Mouse (Mus musculus): ENCODE measurements around the gene Fam155a.
A peak's percentile ranks its signal among the peaks of the same experiment; 100 is the strongest.

The Fam155a gene

DNA sequence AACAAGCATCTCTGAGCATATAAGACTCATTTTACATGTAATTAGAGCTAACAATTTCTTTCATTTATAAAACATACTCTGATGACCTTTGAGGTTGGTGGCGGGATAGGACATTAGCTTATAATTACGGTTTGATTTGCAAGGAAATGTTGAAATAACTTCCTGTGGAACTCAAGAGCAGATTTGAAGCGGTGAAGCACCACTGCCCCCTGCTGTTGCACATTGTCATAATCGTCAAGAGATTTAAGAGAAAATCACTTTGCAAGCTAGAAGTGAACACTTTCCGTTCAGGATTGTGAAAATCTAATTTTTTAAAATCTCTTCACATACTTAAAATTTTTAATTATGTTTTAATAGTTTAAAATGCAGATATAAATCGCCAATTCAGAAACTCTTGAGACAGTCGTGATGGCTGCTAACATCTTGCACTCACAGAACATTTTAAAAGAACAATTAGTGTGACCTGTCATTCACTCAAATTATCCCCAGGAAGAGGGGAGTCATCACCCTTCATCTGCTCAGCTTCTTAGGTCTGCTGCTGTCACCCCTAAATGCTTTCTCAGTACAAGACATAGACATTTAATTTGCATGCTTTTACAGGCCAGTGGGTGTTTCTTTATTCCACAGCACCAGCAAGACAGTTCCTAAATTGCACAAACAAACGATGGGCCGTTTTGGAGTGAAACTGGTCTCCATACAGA, 595.9 kb downstream of the Fam155a start:
- DNase-seq (ENCODE audit: low read depth) = peak; percentile 13

DNA sequence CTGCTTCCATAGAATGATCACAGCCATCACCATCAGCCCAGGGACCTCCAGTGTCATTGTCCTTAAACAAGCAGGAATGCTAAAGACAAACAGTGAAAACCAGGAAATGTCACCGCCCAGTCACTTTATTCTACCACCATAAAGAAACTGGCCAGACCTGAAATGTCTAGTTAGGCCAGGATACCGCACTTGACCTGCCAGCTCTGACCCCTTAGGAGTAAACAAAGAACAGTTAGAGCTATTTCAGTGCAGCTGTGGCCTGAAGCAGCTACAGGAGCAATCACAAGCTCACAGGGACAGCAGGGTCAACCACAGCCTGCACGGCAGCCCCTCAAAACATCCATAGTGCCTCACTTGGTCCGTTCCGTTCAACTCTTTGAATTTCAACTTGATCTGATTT, 599.1 kb downstream of the Fam155a start:
- DNase-seq (ENCODE audit: low read depth) = no peak

DNA sequence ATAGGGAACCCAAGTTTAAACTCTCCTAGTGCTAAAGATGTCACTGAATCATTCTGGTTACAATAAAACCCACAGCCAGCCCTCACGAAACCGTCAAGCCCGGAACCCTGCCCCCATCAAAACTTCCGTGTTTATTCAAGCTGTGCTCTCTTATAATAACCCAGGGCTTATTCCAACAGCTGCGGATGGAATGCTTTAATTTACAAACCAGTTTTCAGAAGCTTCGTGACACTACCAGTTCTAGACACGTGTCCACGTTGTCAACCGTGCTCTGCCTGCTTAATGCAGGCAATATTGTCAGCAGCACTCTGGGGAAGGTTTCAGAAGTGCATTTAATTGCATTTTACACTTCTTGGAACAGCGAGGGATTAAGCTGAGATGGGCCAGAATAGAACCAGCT, 603.0 kb downstream of the Fam155a start:
- DNase-seq (ENCODE audit: low read depth) = no peak

DNA sequence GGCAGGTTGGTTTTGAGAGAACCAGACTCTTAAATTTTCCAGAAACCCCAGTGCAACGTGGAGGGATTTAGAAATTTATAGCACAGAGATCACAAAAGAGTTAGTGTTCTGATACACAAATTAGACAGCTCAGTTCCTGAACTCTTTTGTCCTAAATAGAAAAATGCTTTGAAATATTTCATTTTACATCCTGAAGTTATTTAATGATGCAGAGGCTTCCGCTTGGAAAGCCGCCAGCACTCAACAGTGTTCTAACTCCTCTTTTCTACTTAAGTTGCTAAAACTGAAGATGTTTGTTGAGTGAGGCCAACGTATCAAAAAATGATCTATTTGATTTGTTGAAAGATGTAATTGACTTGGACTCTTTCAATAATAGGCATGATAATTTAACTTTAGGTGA, 609.4 kb downstream of the Fam155a start:
- DNase-seq (ENCODE audit: low read depth) = no peak

DNA sequence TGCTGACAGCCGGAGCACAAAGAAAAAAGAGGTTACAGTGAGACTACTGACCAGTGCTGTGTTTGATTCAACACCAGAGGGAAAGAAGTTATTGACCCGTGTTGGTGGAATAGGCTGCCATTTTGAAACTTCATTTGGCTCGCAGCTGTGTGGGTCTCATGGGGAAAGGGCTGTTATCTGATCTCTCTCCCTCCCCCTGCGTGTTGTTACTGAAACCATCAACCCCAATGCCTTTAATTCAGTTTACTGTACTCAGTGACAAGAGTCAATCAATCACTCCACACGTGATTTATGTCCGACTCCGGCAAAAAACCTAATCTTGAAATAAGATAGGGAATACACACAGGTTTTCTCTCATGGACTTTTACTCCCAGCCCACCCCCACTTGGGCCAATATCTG, 611.6 kb downstream of the Fam155a start:
- DNase-seq (ENCODE audit: low read depth) = no peak

DNA sequence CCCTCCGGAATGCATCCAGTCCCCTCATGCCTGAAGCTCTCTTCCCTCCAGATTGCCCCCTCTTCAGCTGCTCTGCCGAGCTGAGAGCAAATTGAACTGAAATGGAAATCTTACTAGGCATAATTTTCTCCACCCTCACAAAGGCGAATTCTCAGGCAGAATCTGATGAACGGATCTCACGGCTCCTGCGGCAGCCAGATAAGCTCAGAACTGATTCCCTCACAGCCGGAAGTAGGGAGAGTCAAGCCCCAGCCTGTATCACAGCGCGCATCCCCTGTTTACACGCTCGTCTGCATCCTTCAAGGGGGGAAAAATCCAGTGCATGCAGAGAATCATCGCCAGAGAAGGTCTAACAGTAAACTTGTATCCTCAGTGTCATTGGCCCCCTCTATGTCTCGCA, 612.3 kb downstream of the Fam155a start:
- no peak for DNase-seq (ENCODE audit: low read depth)

DNA sequence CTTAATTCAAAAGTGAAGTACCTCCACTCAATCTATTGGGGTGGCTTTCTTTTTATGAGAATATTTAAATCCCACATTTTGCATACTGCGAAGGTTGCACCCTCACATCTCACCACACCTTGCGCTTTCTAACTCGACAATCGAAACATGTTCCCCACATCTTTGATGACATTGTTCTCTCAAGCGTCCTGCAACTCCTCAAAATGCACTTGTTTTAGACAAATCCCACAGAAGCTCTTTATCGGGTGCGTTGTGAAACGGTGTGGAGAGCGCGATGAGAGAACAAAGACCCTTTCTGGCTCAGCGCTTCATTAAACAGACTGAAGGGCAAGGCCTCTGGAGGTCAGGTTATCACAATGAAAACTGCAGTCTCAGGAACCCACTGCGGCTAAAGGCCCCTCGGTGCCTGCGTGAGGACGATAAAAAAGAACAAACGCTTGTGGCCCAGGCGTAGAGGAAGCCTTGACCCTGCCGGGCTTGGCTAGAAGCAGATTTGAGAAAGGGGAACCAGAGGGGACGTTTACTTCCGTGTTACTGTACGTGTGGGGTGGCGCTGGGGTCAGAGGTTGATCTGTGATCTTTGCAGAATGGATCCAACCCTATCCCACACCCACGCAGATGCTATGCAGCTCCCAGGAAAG, 613.7 kb downstream of the Fam155a start:
- DNase-seq (ENCODE audit: low read depth) = no peak
